Mouse (Mus musculus): ENCODE measurements at regions not wholly inside any gene's neighbourhood (a gene's known extent, or its start where the extent isn't known, plus 50 kb on each side); places are given as distances from the start of the nearest gene placed in this dataset.
A peak's percentile ranks its signal among the peaks of the same experiment; 100 is the strongest.

DNA sequence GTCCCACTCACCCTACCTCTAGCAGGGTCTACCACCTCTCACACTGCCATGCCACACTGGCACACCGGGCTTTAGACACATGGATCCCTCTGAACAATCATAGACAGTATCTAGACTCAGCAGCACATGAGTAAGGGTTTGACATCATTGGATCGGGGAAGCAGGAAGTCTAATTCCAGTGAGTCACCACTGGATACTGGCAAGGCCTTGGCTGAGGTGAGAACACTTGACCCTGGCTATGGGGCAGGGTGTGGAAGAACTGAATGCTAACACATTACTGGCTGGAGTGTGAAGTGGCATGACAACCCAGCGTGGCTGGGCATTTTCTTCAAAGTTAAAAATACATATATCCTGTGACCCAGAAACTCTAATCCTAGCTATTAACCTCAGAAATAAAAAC is 114.4 kb downstream of the H2afy start:
- DNase-seq (ENCODE audit: low spot score): no peak

DNA sequence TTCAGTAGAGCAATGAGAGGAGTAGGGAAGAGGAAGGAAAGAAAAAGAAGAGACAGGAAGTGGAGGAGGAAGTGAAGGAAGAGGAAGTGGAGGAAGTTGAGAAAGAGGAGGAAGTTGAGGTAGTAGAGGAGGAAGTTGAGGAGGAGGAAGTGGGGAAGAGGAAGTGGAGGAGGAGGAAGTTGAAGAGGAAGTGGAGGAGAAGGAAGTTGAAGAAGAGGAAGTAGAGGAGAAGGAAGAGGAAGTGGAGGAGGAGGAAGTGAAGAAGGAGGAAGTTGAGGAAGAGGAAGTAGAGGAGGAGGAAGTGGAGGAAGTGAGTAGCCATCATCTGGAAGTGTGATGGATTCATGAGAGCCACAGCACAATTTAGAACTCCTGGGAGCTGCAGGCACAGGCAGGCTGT is 122.2 kb downstream of the H2afy start:
- no peak for DNase-seq (ENCODE audit: low spot score)

DNA sequence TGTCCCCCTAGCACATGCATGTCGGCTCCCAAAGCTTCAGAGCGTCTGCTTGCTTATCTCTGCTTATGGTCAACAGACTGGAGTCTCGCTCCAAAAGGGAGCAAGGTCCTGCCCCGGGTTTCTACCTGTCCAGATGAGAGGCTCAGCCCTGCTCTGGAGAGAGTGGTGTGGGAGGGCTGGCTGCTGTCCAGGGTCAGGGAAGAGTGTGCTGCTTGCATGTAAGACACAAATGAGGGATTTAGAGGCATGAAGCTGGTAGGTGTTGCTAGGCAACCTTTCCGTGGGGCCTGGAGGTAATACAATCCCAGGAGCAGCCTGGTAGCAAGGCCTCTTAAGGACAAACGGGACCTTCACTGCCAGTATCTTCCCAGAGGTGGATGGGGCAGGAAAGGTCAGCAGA is 125.7 kb downstream of the H2afy start:
- DNase-seq (ENCODE audit: low spot score): no peak

GRCm38 (mm10) chr13:56006827-56007226 is 129.3 kb downstream of the H2afy start:
- no peak for DNase-seq (ENCODE audit: low spot score)

DNA sequence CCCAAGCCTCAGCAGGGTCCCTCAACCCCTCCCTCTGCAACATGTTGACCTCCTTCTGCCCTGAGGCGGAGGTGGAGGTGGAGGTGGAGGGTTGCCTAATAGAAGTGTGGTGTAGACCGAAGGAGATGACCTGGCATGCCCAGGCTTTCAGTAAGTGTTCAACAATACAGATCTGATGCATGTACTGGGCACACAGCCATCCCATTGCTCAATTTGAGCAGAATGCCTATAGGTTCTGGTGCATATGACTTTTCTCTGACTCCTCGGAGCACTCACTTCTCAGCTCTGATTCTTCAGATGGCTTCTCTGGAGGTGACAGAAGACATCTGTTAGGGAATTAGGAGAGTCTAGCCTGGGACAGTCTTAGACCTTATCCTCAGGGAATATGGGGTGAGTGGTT is 130.4 kb downstream of the H2afy start:
- DNase-seq (ENCODE audit: low spot score): no peak

GRCm38 (mm10) chr13:56003724-56004393 is 132.3 kb downstream of the H2afy start:
- no peak for DNase-seq (ENCODE audit: low spot score)

DNA sequence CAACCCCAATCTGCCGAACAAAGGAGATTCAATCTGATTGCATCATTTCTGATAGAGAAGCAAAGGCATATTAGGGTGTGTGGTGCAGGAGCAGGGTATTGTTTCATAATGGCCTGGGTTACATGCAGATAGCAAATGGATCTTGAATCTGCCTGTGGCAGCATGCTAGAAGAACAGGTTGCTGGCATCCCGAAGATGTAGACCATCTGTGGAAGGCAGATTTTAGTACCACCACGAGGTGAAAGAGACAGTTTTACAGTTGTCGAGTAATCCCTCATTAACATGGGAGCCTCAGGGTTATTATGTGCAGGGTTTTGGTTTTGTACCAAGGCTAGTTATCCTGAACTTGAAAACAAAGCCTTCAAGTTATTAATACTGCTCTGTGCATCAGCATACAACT is 140.9 kb downstream of the H2afy start:
- DNase-seq (ENCODE audit: low spot score): no peak

GRCm38 (mm10) chr13:55994460-55994859 is 141.7 kb downstream of the H2afy start:
- no peak for DNase-seq (ENCODE audit: low spot score)

DNA sequence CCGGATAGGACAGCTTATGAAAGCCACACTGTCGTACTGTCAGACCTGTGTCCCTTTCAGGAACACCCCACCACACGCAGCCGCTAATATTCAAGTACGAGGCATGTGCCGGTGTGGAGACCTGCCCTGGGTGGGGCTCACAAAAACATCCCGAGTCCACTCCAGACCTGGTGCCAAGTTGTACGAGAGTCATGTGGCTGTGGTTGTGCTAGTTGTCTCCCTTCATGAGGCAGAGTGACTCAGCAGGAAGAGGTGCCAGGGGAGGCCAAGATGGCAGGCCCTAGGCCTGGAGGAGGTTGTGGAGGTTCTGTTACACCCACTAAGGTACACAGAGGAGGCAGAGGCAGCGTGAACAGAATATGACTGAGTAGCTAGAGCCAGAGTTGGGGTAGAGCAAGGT is 143.5 kb downstream of the H2afy start:
- no peak for DNase-seq (ENCODE audit: low spot score)

GRCm38 (mm10) chr13:55991216-55991615 is 144.9 kb downstream of the H2afy start:
- no peak for DNase-seq (ENCODE audit: low spot score)

DNA sequence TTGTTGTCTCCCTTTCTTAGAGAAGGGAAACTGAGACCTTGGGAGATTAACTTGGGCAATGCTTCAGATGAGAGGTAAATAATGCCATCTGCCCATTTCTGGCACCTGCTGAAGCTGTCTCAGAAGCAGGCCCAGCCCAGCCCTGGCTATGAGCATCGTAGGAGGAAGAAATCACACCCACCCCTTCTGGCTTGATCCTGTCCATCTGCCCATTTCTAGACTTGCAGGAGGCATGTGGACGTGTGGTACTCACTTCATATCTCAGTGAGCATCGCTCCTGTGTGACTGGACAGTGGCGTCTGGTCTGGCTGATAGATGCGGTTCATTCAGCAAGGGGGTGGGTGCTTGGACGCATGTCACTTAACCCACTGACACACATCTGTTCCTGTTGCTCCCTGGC is 146.0 kb downstream of the H2afy start:
- no peak for DNase-seq (ENCODE audit: low spot score)

- DNase-seq (ENCODE audit: low spot score): no peak
These were observed 146.8 kb downstream of the H2afy start for GRCm38 (mm10) chr13:55989401-55989800.

GRCm38 (mm10) chr13:55985396-55985795 is 149.4 kb upstream of the Pitx1 start:
- DNase-seq (ENCODE audit: low spot score): no peak

DNA sequence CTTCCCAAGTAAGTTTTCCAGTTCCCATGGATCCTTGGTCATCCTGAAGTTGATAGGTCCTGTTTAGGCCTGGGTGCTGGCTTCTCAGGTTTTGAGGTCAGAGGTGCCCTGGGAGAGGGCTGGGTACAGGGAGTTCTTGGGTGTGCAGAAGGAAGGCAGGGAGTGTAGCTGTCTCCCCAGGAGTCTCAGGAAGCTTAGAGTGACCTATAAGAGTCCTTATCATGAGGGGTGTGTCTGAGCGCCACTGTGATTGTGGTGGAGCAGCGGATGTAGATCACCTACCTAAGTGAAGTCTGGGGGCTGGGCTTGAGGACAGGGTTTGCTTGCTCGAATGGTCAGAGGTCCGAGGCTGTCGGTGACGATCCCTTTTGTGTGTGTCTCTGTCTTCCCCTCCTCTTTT is 148.8 kb upstream of the Pitx1 start:
- no peak for DNase-seq (ENCODE audit: low spot score)

- DNase-seq (ENCODE audit: low spot score): no peak
These were observed 147.9 kb upstream of the Pitx1 start for GRCm38 (mm10) chr13:55983851-55984250.

DNA sequence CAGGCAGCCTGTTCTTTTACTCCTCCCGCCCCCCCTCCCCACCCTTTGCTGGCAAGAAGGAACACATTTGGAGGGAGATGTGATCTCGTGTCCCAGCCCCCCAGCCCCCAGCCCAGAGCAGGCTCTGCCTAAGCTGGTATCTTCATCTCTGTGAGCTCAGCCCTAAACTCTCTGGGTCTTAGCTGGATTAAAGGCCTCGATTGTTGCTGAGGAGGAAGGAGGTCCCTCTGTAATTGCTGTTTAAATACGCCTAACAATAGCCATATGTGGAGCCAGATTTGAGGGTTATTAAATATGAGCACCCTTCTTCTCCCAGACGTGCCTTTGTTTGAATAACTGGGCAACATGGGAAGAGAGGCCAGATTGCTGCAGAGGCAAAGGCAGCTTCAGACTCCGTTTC is 145.0 kb upstream of the Pitx1 start:
- DNase-seq (ENCODE audit: low spot score): no peak

DNA sequence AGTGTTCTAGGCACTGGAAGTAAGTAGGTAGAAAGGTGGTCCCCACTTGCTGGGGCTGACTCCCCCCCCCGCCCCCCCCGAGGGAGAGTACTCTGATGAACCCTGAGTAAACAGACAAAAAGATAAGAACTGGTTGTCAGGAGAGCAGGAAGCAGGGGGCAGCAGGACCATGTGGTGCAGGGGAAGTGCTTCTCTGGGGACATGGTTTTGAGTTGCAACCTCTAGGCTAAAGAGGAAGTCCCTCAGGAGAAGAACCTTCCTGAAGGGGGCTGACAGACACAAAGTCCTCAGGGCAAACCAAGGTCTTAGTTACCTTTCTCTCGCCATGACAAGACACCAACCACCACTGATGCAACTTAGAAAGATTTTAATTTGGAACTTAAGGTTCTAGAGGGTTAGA is 141.9 kb upstream of the Pitx1 start:
- no peak for DNase-seq (ENCODE audit: low spot score)

DNA sequence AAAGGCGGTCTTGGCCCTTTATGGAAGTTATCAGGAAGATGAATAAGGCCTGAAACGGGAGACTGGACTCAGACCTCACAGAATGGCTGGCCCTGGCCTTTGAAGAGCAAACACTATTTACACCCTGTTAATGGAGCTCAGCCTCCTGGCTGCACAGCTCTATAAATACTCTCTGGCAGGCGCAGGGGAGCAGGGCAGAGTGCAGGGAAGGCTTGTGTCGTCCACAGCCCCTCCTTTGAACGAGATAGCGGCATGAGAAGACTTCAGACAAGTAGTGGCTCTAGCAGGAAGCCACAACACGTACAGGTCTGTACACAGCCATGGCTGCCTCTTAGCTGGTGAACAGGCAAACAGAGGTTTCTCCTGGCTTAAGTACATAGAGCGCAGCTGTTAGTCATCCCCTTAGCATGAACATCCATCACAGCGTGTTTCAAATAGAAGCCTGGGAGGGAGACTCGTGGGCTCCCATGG is 141.0 kb upstream of the Pitx1 start:
- DNase-seq (ENCODE audit: low spot score): no peak

DNA sequence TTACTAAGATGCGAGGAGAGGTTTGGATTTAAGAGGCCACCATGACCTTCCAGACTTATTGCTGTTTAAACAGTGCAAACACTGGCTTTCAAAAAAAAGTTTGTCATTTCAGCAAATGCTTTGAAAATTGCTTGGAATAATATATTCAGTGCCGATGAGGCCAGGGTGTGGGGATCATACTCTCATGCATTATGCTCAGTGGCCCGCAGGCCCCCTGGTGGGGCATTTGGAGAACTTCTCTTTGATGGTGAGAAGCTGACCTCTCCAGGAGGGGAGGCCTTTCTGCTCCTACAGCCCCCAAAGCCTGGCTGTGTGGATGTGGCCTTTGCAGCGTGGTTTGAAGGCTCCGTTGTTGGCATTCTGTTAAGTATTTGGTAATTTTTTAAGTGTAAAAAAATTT is 138.1 kb upstream of the Pitx1 start:
- no peak for DNase-seq (ENCODE audit: low spot score)

- DNase-seq (ENCODE audit: low spot score): no peak
These were observed 134.7 kb upstream of the Pitx1 start for GRCm38 (mm10) chr13:55970687-55971086.

DNA sequence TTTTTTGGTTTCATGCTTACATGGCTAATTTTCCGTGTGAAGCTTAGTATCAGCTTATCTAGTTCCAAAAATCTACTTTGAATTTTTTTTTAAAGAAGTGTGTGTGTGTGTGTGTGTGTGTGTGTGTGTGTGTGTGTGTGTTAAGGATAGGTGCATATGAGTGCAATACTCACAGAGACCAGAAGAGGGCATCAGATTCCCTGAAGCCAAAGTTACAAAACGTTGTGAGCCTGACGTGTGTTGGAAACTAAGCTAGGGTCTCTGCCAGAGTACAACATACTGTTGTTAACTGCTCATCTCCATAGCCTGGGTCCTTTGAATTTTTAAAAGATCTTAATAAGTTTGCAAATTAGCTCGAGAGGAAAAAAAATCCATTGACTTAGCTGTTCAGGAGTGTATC is 133.5 kb upstream of the Pitx1 start:
- no peak for DNase-seq (ENCODE audit: low spot score)

- DNase-seq (ENCODE audit: low spot score): no peak
These were observed 131.2 kb upstream of the Pitx1 start for GRCm38 (mm10) chr13:55967151-55967550.

DNA sequence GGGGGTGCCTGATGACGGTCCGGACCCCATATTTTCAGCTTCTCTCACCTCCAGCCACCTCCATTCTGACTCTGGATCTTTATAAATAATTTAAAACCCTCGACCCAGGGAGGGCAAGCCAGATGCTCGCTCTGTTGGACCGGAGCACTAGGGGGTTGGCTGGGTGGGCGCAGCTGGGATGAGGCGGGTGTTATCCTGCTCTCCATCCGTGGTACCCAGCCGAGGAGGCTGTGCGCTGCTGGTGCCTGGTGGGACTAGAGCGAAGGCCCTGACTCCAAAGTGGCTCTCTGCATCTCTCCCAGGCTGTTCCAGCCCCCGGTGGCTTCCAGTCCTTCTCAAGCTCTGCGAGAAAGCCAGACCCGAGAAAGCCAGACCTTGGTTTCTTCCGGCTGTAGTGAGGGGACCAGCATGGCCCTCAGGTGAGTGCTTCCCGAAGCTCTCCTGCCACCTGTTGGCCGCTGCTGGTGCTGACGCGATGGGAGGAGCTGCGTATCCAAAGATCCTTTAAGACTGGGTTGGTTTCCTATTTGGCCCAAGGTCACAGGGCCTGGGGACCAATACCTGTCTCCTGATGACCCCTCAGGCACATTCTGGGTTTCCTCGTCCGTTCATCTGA is 127.1 kb upstream of the Pitx1 start:
- DNase-seq (ENCODE audit: low spot score): peak; percentile 85

- no peak for DNase-seq (ENCODE audit: low spot score)
These were observed 126.4 kb upstream of the Pitx1 start for GRCm38 (mm10) chr13:55962254-55962866.

All from testis, postnatal 10 days (tissue).